Mouse (Mus musculus): Measurements from ENCODE around the gene Cwc25.
"Not testable (repeated sequence)": the region's sequence is repeated elsewhere in the genome, so short reads cannot be mapped to it uniquely, and the experiment has no call there.

Cwc25 gene

DNA sequence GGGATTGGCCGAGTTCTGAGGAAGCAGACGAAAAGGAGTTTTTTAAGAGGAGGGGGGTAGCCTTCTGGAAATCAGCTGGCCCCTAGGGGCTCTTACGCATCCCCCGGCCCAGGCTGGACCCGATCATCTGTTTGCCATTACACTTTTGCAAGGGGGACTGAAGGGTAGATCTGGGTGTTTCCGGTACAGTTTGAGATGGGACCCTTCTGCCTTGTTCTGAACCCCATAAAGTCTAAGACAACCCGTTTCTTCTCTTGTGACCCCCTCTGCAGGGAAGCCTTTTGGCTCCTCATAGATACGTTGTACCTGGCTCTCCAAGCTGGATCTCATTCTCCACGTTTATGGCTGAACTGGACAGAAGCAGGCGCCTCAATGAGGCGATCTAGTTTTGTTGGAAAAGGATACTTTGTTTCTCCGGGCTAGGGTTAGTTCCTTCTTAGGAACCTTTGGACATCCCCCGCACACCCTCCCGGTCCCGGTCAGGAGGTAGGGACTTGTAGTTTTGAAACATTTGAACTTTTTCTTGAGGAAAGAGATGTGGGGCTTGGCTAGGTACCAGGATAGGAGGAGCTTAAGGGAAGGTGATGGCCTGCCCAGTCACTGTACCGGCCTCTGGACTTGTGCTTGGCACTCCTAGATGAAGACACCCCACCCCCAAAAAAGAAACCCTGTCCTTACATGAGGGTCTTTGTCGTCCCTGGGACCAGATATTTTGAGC, 34.5 kb upstream of the Cwc25 start:
- DNase-seq (ENCODE audit: extremely low spot score), result peak; percentile 20

DNA sequence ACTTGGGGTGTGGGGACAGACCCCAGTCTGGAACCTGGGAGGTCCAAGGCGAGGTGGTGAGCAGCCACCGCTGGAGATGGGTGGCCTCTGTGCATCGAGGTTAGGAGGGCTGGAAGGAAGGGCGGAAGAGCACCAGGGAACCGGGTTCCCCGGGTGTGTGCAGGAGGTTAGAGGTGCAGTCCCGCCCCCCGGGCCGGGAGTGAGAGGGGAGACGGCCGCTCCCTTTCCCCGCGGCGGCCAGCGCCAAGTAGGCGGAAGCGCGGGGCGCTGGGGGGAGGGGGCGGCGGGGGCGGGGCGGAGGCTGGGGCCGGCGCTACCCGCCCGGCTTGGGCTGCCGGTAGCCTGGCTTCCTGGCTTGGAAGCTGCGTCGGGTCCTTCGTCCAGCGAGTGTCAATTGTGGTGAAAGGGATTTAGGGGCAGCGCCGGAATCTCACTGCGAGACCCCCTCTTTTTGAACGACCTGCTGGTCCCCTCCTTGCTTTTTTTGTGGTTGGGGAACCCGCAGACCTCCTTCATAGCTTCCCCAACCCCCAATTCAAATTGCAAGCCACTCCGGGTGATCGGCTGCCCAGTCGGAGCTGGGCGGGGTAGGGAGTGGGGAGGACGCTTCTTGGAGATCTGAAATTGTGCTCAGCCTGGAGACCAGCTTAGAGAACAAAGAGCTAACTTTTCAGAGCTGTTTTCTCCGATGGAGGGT, 33.8 kb upstream of the Cwc25 start:
- peak; percentile 86 for DNase-seq (ENCODE audit: extremely low spot score)

DNA sequence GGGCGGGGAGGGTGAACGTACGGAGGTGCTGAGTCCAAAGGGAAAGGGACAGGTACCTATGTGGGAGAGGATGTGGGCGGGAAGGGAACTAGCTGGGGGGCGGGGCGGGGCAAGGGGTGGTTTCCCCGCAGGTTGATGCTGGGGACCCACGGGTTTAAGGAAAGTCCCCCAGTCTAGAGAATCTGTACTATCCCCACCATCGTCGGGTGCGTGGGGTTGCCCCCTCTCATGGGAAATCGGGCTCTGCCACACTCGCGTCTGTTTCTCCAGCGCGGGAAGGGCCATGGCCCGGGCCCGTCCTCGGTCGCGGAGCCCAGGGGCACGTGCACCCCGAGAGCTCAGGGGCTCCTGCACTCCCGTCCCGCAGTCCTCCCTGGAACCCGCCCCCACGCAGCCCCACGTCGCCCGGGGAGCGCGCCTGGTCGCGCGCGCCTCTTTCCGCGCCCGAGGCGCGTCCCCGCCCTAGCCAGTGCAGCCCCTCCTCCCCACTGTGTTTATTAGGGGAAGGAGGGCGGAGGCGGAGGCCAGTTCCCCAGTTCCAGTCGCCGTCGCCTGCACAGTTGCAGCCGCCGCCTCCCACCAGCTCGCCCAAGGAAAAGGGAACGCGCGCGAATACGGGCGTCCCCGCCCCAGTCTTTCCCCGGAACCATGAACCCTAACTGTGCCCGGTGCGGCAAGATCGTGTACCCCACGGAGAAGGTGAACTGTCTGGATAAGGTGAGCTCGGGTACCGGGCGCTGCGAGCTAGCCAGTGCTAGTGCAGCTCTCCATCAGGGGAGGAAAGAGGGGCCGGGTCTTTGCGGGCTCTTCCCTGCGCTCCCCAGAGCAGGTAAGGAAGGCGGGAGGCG, 33.0 kb upstream of the Cwc25 start:
- peak; percentile 87 for DNase-seq (ENCODE audit: extremely low spot score)

DNA sequence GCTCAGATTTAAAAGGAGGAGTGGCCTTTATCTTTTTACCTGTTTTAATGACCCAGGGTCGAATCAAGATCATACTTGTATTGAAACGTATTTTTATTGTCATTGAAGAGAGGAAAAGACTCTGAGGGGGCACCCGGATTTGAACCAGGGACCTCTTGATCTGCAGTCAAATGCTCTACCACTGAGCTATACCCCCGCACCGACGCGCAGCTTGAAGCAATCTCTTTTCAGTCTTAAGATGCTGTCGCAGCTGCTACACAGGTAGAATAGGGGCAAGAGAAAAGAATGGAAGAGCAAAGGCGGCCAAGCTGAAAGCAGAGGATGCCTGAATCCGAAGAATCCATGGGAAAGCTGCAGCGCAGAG, 32.4 kb upstream of the Cwc25 start, which contains the start of gene Lasp1:
Gene Lasp1, plus strand, starts transcription at position 219 of the 364 bp plus-strand sequence.
- DNase-seq (ENCODE audit: extremely low spot score), result peak; percentile 96

DNA sequence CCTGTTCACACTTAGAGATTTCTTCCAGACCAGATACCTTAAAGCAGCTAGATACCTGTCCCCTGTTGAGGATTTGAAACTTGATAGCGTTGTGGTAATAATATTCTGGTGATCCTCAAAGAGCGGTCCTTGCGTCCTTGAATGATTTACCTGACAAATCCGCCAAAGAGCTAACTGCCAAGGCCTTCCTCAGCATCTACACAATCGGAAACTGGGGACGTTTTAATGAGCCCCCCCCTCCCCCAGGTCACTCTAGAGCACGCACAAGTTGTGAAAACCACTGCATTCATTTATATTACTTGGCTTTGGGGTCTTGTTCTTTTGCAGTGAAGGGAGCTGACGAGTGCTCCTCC, 31.7 kb upstream of the Cwc25 start:
- DNase-seq (ENCODE audit: extremely low spot score), result no peak

DNA sequence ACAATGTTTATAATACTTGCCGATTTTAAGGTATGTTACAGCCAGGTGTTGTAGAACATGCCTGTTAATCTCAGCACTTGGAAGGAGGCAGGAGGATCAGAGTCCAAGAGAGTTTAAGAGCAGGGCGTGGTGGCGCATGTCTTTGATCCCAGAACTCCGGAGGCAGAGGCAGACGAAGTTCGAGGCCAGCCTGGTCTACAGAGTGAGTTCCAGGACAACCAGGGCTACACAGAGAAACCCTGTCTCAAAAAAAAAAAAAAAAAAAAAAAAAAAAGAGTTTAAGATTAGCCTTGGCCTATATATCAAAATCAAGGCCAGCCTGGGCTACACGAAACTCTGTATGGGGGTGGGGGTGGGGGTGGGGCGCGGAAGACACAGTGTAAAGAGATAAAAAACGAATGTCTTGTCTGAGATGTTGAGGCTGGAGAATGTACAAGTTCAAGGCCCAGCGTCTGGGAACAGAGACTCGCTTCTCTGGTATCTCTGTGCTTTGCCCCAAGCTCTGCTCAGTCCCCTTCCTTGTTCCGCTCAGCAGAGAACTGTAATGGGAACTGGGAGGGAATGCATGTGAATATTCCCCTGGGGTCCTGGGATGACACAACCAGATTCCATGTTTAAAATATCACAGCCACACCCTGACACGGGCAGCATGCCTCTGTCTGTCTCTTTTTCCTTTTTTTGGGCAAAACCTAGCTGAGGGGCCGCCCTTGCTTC, 31.2 kb upstream of the Cwc25 start:
- DNase-seq (ENCODE audit: extremely low spot score), result no peak

DNA sequence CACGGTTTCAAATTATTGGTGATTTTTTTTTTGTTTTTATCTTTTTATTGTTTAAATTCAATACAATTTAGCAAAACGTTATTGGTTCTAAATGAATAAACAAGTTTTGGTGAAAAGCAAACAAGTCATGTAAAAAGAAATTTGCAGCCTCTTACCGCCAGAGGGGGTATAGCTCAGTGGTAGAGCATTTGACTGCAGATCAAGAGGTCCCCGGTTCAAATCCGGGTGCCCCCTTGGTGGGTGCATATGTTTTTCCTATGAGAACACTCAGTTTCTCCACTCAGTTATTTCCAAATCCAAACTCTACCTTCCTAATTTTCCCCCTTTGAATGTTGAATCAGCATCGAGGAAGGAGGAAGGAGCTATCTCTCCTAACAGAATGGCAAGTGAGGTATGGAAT, 30.6 kb upstream of the Cwc25 start:
- DNase-seq (ENCODE audit: extremely low spot score), result peak; percentile 81

DNA sequence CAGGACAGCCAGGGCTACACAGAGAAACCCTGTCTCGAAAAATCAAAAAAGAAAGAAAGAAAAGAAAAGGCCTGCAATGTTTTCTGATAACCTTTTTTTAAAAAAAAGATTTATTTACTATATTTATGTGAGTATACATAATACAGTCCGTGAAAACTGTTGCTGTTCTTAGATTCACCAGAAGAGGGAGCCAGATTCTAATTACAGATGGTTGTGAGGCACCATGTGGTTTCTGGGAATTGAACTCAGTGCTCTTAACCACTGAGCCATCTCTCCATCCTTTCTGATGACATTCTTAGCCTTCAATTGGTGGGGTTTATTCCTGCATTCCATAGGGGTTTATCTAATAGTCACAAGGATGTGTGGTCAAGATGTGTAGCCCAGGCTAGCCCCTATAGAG, 26.8 kb upstream of the Cwc25 start:
- DNase-seq (ENCODE audit: extremely low spot score), result peak; percentile 58

DNA sequence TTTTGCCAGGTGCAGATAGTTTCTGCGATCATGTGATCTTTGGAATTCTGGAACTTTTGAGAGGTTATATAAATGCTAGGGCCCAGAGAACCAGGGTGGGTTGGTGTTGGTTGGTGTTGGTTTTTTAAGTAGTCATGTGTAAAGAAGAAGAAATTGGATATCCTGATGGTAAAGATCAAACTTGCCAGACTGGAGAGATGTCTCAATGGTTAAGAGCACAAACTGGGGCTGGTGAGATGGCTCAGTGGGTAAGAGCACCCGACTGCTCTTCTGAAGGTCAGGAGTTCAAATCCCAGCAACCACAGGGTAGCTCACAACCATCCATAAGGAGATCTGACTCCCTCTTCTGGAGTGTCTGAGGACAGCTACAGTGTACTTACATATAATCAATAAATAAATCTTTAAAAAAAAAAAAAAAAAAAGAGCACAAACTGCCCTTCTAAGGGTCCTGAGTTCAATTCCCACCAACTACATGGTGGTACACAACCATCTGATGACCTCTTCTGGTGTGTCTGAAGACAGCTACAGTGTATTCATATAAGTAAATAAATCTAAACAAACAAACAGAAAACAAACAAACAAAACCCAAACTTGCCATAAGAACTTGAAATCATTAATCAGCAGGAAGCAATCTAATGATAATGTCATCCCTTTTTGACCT, 24.6 kb upstream of the Cwc25 start:
- not testable (repeated sequence) for DNase-seq (ENCODE audit: extremely low spot score)

DNA sequence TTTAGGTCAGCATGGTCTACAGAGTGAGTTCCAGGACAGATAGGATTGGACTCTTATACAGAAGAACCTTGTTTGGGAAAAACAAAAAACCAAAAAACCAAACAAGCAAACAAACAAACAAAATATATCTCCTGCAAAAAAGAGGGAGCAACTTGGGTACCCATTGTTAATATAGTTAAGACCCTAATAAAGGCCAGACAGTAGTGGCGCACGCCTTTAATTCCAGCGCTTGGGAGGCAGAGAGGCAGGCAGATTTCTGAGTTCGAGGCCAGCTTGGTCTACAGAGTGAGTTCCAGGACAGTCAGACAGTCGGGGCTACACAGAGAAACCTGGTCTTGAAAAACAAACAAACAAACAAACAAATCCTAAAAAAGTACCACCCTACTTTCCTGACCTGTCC, 23.4 kb upstream of the Cwc25 start:
- DNase-seq (ENCODE audit: extremely low spot score), result no peak

DNA sequence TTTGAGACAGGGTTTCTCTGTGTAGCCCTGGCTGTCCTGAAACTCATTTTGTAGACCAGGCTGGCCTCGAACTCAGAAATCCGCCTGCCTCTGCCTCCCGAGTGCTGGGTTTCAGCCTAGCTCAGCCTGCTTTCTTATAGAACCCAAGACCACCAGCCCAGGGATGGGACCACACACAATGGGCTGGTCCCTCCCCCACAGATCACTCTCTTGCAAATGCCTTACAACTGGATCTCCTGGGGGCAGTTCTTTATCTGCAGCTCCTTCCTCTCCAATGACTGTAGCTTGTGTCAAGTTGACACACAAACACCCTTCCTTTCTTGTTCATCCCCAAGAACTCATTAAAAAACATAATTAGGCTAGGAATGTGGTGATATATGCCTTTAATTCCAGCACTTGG, 21.6 kb upstream of the Cwc25 start:
- no peak for DNase-seq (ENCODE audit: extremely low spot score)

DNA sequence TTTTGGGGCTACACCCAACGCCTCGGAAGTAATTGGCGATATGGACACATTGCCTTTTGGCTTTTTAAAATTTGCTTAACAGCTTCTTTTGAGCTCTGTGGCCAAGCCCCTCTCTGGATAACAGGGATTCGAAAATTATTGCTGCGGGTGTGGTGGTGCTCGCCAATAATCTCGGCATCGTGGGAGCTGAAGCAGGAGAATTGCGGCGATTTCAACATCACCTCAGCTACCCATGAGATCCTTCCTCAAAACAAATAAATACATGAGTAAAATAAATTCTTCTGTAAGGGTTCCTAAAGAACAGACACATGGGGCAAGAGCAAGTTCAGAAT, 16.2 kb upstream of the Cwc25 start:
- DNase-seq (ENCODE audit: extremely low spot score), result no peak

DNA sequence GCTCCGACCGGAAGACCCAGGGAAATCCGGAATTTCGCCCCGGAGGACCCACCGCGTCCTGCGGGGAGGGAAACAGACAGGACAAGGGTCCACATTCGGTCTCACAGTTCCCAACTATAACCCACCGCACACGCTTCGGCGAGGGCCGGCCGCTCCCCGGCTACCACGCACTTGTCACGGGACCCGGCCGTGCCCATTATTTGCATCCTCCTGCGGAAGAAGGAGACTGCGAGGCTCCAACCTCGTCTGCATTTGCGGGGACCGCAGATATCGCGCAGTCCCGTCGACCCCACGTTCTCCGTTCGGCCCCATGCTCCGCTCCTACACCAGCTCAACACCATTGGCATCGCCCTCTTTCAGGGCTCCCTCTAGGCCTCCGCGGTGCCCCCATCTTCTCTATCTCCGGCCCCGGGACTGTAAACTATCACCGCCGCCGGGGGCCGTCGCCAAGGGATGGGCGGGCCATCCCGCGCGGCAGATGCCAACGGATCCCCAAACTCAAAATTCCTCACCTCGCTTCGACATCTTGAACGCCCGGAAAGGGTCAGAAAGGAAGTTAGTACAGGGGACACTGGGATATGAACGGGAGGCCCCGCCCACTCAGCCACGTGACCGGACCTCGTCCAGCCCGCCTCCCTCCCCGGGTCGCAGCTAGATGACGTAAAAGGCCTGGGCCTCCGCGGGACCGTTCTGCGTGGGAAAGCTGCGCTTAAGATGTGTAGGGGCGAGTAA, 15.6 kb upstream of the Cwc25 start, which contains the start of gene Rpl23:
Gene Rpl23, minus strand, starts transcription at position 606 of the 732 bp plus-strand sequence.
- peak; percentile 99 for DNase-seq (ENCODE audit: extremely low spot score)

DNA sequence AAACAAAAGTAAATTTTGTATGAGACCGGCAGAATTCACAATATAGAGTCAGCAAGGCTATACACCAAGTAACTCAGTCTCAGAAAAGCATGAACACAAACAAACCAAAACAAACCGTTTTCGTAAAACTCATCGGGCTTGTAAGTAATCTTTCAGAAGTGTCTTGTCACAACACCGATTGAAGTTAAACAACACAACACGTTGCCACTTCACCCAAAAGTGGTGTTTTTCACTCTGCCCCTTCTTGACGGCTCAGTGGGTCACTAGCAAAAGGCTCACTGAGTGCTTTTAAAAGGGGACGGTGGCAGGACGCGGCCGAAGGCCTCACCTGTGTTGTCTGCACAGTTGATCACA, 15.1 kb upstream of the Cwc25 start:
- peak; percentile 31 for DNase-seq (ENCODE audit: extremely low spot score)

DNA sequence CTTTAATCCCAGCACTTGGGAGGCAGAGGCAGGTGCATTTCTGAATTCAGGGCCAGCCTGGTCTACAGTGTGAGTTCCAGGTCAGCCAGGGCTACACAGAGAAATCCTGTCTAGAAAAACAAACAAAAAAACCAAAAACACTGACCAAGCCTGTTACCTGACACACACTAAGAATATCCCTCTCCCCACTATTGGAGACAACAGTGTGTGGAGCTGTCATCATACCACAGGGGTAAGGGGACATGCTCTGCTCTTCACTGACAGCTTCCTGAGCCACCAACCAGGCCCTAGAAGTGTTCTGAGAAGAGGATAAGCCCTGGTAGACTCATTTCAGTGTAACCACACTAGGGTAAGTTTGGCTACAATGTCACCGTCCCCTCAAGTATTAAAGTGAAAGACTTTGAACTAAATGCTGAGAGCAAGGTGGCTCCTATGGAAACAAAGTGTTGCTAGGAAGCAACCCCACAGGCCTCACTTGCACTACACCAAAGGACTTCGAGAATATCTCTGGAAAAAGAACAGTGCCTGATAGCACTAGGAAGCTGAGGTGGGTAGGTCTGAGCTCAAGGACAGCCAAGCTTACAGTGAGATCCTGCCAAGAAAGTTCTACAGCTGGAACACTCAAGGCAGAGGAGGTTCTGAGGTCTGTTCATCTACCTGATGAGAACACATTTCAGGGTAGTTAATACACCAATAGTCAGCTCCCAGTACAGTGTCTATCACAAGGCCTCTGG, 13.8 kb upstream of the Cwc25 start:
- DNase-seq (ENCODE audit: extremely low spot score), result no peak

DNA sequence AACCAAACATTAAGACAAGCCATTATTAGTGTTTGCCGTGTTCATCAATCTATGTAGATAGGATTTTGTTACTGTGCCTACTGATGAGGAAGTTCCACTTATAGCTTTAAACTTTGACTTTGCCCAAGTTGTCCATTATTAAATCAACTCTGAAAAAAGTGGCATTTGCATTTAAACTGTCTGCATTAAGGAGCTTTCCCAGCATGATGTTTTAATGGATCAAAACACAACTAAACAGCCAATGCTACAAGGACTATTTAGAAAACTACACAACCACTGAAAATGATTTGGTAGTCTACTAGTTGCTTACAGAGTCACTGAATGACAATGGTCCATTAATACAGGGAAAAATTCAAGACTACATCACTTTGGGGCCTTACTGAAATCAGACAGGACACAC, 12.6 kb upstream of the Cwc25 start:
- no peak for DNase-seq (ENCODE audit: extremely low spot score)

DNA sequence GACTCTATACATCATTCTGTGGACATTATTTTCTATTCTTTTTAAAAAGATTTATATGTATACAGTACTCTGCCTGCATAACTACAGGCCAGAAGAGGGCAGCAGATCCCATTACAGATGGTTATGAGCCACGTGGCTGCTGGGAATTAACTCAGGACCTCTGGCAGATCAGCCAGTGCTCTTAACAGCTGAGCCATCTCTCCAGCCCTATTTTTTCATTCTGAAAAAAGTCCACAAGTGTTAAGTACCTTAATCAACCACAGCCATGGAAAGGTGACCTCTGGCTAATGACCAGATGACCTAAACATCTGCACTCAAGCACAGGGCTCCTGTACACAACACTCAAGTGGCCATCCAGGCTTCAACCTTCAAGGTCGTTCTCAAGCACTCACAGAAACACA, 10.8 kb upstream of the Cwc25 start:
- peak; percentile 49 for DNase-seq (ENCODE audit: extremely low spot score)

DNA sequence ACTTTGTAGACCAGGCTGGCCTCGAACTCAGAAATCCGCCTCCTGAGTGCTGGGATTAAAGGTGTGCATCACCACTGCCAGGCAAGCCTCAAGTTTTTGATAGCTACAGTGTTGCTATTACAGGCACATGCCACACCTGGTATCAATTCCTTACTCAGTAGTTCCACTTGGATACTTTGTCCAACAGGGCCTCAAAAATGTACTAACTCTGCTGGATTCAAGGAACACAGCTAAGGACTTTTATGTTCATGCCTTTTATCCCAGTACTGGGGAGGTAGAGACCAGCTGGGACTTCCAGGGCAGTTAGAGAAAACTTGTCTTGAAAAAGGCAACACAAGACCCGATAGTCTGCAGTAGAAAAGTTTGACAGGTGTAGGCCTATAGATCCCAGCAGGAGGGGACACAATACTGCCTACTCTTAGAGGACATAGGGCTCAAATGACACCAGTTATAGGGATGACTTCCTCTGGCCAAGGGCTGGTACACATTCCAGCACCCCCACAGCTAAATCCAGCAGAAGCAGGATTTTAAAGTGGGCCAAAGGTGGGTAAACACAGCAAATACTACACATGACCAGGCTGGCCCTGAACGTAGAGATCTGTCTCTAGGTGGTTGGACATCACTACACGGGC, 10.3 kb upstream of the Cwc25 start:
- peak; percentile 53 for DNase-seq (ENCODE audit: extremely low spot score)

DNA sequence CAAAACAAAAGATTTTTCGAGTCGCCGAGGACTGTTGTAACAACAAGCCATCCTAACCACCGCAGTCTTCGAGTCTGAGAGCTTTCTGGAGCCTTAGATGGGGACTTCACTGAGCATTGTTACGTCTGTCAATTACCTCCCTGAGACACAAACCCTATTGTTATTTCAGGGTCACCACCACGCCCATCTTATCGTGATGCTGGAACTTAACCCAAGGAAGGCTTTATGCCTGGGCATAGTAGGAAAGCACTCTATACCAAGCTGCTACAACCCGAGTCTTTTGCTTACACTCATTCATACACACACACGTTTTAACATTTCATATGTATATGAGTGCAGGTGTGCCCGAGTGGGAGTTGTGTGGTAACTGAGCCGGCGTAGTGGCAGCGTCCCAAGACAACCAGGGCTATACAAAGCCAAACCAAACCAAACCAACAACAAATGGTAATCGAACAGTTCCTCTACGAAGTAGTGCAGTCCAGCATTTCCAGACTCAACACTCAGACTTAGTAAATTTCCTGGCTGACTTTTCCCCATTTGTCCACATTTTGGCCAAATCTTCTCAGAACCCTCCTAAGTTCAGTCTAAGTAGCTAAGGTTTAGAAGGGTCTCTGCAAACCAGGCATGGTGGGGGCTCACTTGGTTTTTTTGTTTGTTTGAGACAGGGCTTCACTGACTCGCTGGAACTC, 9.6 kb upstream of the Cwc25 start, which contains the start of gene 1700001P01Rik:
Gene 1700001P01Rik, minus strand, starts transcription at position 111 of the 689 bp plus-strand sequence.
- peak; percentile 30 for DNase-seq (ENCODE audit: extremely low spot score)
